Mouse (Mus musculus): ENCODE data around the gene Rap1b. TPM values are rescaled to one million over a fixed set of nuclear protein-coding genes. Genes with fewer than 3 reads are reported as not detected.

Rap1b gene
- total RNA-seq, 1 experiment: 49.6 TPM

- Histone ChIP-seq H3K27ac (ENCODE audit: insufficient read depth, low read depth, low read length, poor library complexity, severe bottlenecking) (no peak overlapping the region), H3K9me3 (ENCODE audit: control insufficient read depth, insufficient read depth, low read depth, low read length) (no peaks in the 10 kb centered on the region), H3K4me1 (ENCODE audit: control insufficient read depth in 2 of 2, insufficient read depth in 2 of 2, low read length in 2 of 2, poor library complexity in 1 of 2) (peaks cover 0 to 8% of the 10 kb centered on the region in 2 experiments; a peak in 3 of 4 replicates), H3K9ac (ENCODE audit: insufficient read depth, low read depth, low read length, poor library complexity, severe bottlenecking) (peak overlapping the region; percentile 97; the same call in 1 of the 2 replicates), H3K36me3 (ENCODE audit: control insufficient read depth, insufficient read depth, low read length, poor library complexity, severe bottlenecking) (peaks cover 11% of the 10 kb centered on the region; the same call in 1 of the 2 replicates), H3K4me3 (ENCODE audit: insufficient read depth in 1 of 2, low read depth in 1 of 2, low read length in 2 of 2, poor library complexity in 1 of 2, severe bottlenecking in 1 of 2) (no peak overlapping the region)
- DNase-seq (ENCODE audit: low read depth, low spot score): no peak
- in situ Hi-C loops (cut with MboI; ENCODE audit: low sequenced_read_pairs in 2 of 2, unreplicated experiment in 2 of 2): no loop called here
- TF ChIP-seq ZC3H11A (IDR thresholded peaks at IDR 0.05; ENCODE audit: borderline replicate concordance, low read depth, low read length) (no peak), HCFC1 (IDR thresholded peaks at IDR 0.05; ENCODE audit: borderline replicate concordance, insufficient read depth, low read length) (no peak)
Observed at GRCm38 (mm10) chr10:117791171-117791470, 54.7 kb downstream of the Rap1b start.

GRCm38 (mm10) chr10:117790421-117791170, 55.2 kb downstream of the Rap1b start:
- no peak for TF ChIP-seq ZC3H11A (IDR thresholded peaks at IDR 0.05; ENCODE audit: borderline replicate concordance, low read depth, low read length)
- TF ChIP-seq ZNF384 (IDR thresholded peaks at IDR 0.05; ENCODE audit: low read depth, low read length): no peak
- no peak for TF ChIP-seq MAFK (IDR thresholded peaks at IDR 0.05; ENCODE audit: insufficient read depth, low read depth, low read length)
- no peak for TF ChIP-seq HCFC1 (IDR thresholded peaks at IDR 0.05; ENCODE audit: borderline replicate concordance, insufficient read depth, low read length)
- TF ChIP-seq CHD2 (IDR thresholded peaks at IDR 0.05; ENCODE audit: low read depth, low read length): no peak
- H3K36me3 ChIP-seq (ENCODE audit: control insufficient read depth, insufficient read depth, low read length, poor library complexity, severe bottlenecking): peaks cover 12% of the 10 kb centered on the region; the same call in 1 of the 2 replicates
- no peaks in the 10 kb centered on the region for H3K9me3 ChIP-seq (ENCODE audit: control insufficient read depth, insufficient read depth, low read depth, low read length)
- no peak for DNase-seq (ENCODE audit: low read depth, low spot score)
- H3K27ac ChIP-seq (ENCODE audit: insufficient read depth, low read depth, low read length, poor library complexity, severe bottlenecking): no peak overlapping the region
- no peak overlapping the region for H3K9ac ChIP-seq (ENCODE audit: insufficient read depth, low read depth, low read length, poor library complexity, severe bottlenecking)
- in situ Hi-C loops (cut with MboI; ENCODE audit: low sequenced_read_pairs in 2 of 2, unreplicated experiment in 2 of 2): no loop called here
- no peak overlapping the region for H3K4me3 ChIP-seq (ENCODE audit: insufficient read depth in 1 of 2, low read depth in 1 of 2, low read length in 2 of 2, poor library complexity in 1 of 2, severe bottlenecking in 1 of 2)
- peaks cover 0 to 8% of the 10 kb centered on the region in 2 experiments; a peak in 3 of 4 replicates for H3K4me1 ChIP-seq (ENCODE audit: control insufficient read depth in 2 of 2, insufficient read depth in 2 of 2, low read length in 2 of 2, poor library complexity in 1 of 2)

GRCm38 (mm10) chr10:117790011-117790410, 55.8 kb downstream of the Rap1b start:
- no peak overlapping the region for H3K4me3 ChIP-seq (ENCODE audit: insufficient read depth in 1 of 2, low read depth in 1 of 2, low read length in 2 of 2, poor library complexity in 1 of 2, severe bottlenecking in 1 of 2)
- no peak overlapping the region for H3K9ac ChIP-seq (ENCODE audit: insufficient read depth, low read depth, low read length, poor library complexity, severe bottlenecking)
- H3K36me3 ChIP-seq (ENCODE audit: control insufficient read depth, insufficient read depth, low read length, poor library complexity, severe bottlenecking): peaks cover 16% of the 10 kb centered on the region; the same call in 1 of the 2 replicates
- no peak for TF ChIP-seq HCFC1 (IDR thresholded peaks at IDR 0.05; ENCODE audit: borderline replicate concordance, insufficient read depth, low read length)
- TF ChIP-seq ZNF384 (IDR thresholded peaks at IDR 0.05; ENCODE audit: low read depth, low read length): no peak
- TF ChIP-seq CHD2 (IDR thresholded peaks at IDR 0.05; ENCODE audit: low read depth, low read length): no peak
- no peak for TF ChIP-seq MAFK (IDR thresholded peaks at IDR 0.05; ENCODE audit: insufficient read depth, low read depth, low read length)
- no peak for TF ChIP-seq ZC3H11A (IDR thresholded peaks at IDR 0.05; ENCODE audit: borderline replicate concordance, low read depth, low read length)
- peaks cover 0 to 4% of the 10 kb centered on the region in 2 experiments; a peak in 3 of 4 replicates for H3K4me1 ChIP-seq (ENCODE audit: control insufficient read depth in 2 of 2, insufficient read depth in 2 of 2, low read length in 2 of 2, poor library complexity in 1 of 2)
- no peak for DNase-seq (ENCODE audit: low read depth, low spot score)
- no peak overlapping the region for H3K27ac ChIP-seq (ENCODE audit: insufficient read depth, low read depth, low read length, poor library complexity, severe bottlenecking)
- H3K9me3 ChIP-seq (ENCODE audit: control insufficient read depth, insufficient read depth, low read depth, low read length): no peaks in the 10 kb centered on the region
- in situ Hi-C loops (cut with MboI; ENCODE audit: low sequenced_read_pairs in 2 of 2, unreplicated experiment in 2 of 2): no loop called here

- no peak for TF ChIP-seq HCFC1 (IDR thresholded peaks at IDR 0.05; ENCODE audit: borderline replicate concordance, insufficient read depth, low read length)
- no peak for TF ChIP-seq ZC3H11A (IDR thresholded peaks at IDR 0.05; ENCODE audit: borderline replicate concordance, low read depth, low read length)
- no peak for TF ChIP-seq ZNF384 (IDR thresholded peaks at IDR 0.05; ENCODE audit: low read depth, low read length)
- no peak for TF ChIP-seq MAFK (IDR thresholded peaks at IDR 0.05; ENCODE audit: insufficient read depth, low read depth, low read length)
- TF ChIP-seq CHD2 (IDR thresholded peaks at IDR 0.05; ENCODE audit: low read depth, low read length): no peak
- H3K27ac ChIP-seq (ENCODE audit: insufficient read depth, low read depth, low read length, poor library complexity, severe bottlenecking): no peak overlapping the region
- H3K4me3 ChIP-seq (ENCODE audit: insufficient read depth in 1 of 2, low read depth in 1 of 2, low read length in 2 of 2, poor library complexity in 1 of 2, severe bottlenecking in 1 of 2): no peak overlapping the region
- no peak overlapping the region for H3K9ac ChIP-seq (ENCODE audit: insufficient read depth, low read depth, low read length, poor library complexity, severe bottlenecking)
- DNase-seq (ENCODE audit: low read depth, low spot score): no peak
- H3K36me3 ChIP-seq (ENCODE audit: control insufficient read depth, insufficient read depth, low read length, poor library complexity, severe bottlenecking): peaks cover 49% of the 10 kb centered on the region
- 0 out of 4 replicates have a peak, but pooled peaks cover 0 to 2% of the 10 kb centered on the region in 2 experiments for H3K4me1 ChIP-seq (ENCODE audit: control insufficient read depth in 2 of 2, insufficient read depth in 2 of 2, low read length in 2 of 2, poor library complexity in 1 of 2)
- in situ Hi-C loops (cut with MboI; ENCODE audit: low sequenced_read_pairs in 2 of 2, unreplicated experiment in 2 of 2): no loop called here
- no peaks in the 10 kb centered on the region for H3K9me3 ChIP-seq (ENCODE audit: control insufficient read depth, insufficient read depth, low read depth, low read length)
Observed at GRCm38 (mm10) chr10:117784646-117785045, 61.2 kb downstream of the Rap1b start.
